Mouse (Mus musculus) spleen, adult 2 months (tissue): ENCODE data around the gene Pold2.

Source experiments
- CTCF ChIP-seq: fragments of 200-500 bp; IDR thresholded peaks from 2 replicates; pipeline ENCODE4 v1.5.1; 2011; ENCODE audit warnings: mild to moderate bottlenecking, inconsistent platforms; ENCODE audit not compliant: insufficient read depth, insufficient read length, insufficient replicate concordance; ENCODE audit errors: extremely low read depth
- POLR2A ChIP-seq: fragments of 200-500 bp; IDR thresholded peaks from 2 replicates; pipeline ENCODE4 v1.6.1; 2011; ENCODE audit warnings: low read depth, low read length, inconsistent platforms

GRCm38 (mm10) chr11:5859883-5860550 is 18.1 kb downstream of the Pold2 start:
- TF ChIP-seq POLR2A (no peak), CTCF (no peak)
